ENCODE assay signal across 8 mouse cellular contexts in the genomic region with DNA sequence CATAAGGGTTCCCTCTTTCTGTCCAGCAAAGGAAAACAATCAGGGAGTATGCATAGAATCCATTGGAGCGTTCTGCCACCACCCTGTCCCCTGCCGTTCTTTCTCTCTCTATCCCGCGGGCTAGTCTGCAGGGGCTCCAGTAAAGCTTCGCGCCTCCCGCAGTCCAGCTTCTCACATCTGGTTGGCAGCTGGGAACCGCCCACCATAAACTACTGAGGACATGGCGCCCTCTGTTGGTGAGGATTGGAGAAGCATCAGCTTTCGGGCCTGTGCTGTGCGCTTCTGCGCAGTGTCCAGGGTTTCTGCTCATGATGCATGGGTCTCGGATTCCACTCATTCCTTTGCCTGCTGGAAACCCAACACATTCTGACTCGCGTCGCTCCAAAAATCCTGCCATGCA. TPM values are rescaled to one million over a fixed set of nuclear protein-coding genes. Genes with fewer than 3 reads are reported as not detected.
DNase-seq lines count a peak whose midpoint lies in the region; ATAC-seq lines count a peak whose summit lies in the region.

No protein-coding gene starts in this region.

- no peak overlapping the region for H3K27ac ChIP-seq in intestine, embryonic 14.5 days (ENCODE audit: low read depth)
- H3K27ac ChIP-seq in midbrain, embryonic 11.5 days (ENCODE audit: low read depth, low read length), result no peak overlapping the region

- H3K9me3 ChIP-seq in intestine, embryonic 14.5 days (ENCODE audit: control insufficient read depth, low read length), result no peaks in the 10 kb centered on the region
- H3K9me3 ChIP-seq in midbrain, embryonic 11.5 days (ENCODE audit: control insufficient read depth, low read length), result no peaks in the 10 kb centered on the region

- H3K4me3 ChIP-seq in intestine, embryonic 14.5 days (ENCODE audit: low read depth, low read length), result peak overlapping the region; percentile 23
- H3K4me3 ChIP-seq in midbrain, embryonic 11.5 days (ENCODE audit: low read depth, low read length), result no peak overlapping the region; the same call in 1 of the 2 replicates

- under 1% methylated on average over 16 of the region's 16 CpGs for WGBS in intestine, embryonic 14.5 days
- under 1% methylated on average over 16 of the region's 16 CpGs for WGBS in midbrain, embryonic 11.5 days

- no peak overlapping the region for H3K9ac ChIP-seq in intestine, embryonic 14.5 days (ENCODE audit: low read length)
- H3K9ac ChIP-seq in midbrain, embryonic 11.5 days (ENCODE audit: low read length), result 0 out of 2 replicates have a peak overlapping the region, but pooled peaks have one; percentile 33

- intact Hi-C loops in left cerebral cortex, postnatal 14 days (cut with DNase I), result loop anchor here (2.0 kb wide), 1 partner anchor 19 kb away; no protein-coding TSS in a partner anchor

- peaks cover 75% of the 10 kb centered on the region for H3K27me3 ChIP-seq in intestine, embryonic 14.5 days (replicated peaks; ENCODE audit: control insufficient read depth, insufficient read depth, low read length)
- H3K27me3 ChIP-seq in midbrain, embryonic 11.5 days (ENCODE audit: control insufficient read depth, insufficient read depth, low read length), result peaks cover 49% of the 10 kb centered on the region

- peak; percentile 67 for ATAC-seq in activated CD4-positive, CD25-positive, alpha-beta regulatory T cell, adult 4 months
- peak; percentile 71 for ATAC-seq in intestine, embryonic 14.5 days (replicated peaks; ENCODE audit: low FRiP score, low TSS enrichment, low read depth)
- ATAC-seq in midbrain, embryonic 11.5 days (ENCODE audit: low FRiP score), result peak; percentile 54

- H3K4me1 ChIP-seq in intestine, embryonic 14.5 days (replicated peaks; ENCODE audit: control insufficient read depth, insufficient read depth, low read length), result peaks cover 17% of the 10 kb centered on the region
- peaks cover 32% of the 10 kb centered on the region for H3K4me1 ChIP-seq in midbrain, embryonic 11.5 days (ENCODE audit: control insufficient read depth, insufficient read depth, low read length)

- DNase-seq in embryo, embryonic 10 days (ENCODE audit: low spot score), result peak; percentile 99
- DNase-seq in gastrocnemius, postnatal 25 days, result peak; percentile 81
- peak; percentile 98 for DNase-seq in intestine, embryonic 14.5 days (ENCODE audit: low spot score)
- DNase-seq in left cerebral cortex, postnatal 14 days (ENCODE audit: low spot score in 2 of 2), result peak; percentile 94 to 97
- DNase-seq in midbrain, embryonic 11.5 days (ENCODE audit: low spot score, missing footprints), result peak; percentile 100
- DNase-seq in right cerebral cortex, postnatal 4 days, result peak; percentile 94
- peak; percentile 87 for DNase-seq in yolk sac, embryonic 10.5 days (ENCODE audit: low spot score)

- peak overlapping the region; percentile 40 for H3K4me2 ChIP-seq in intestine, embryonic 14.5 days (ENCODE audit: low read length)
- H3K4me2 ChIP-seq in midbrain, embryonic 11.5 days, result peak overlapping the region; percentile 55

- no peaks in the 10 kb centered on the region for H3K36me3 ChIP-seq in intestine, embryonic 14.5 days (ENCODE audit: control insufficient read depth, insufficient read depth, low read length)
- H3K36me3 ChIP-seq in midbrain, embryonic 11.5 days (ENCODE audit: control insufficient read depth, insufficient read depth, low read length), result no peaks in the 10 kb centered on the region

RNA-seq across cellular contexts. Expression of gene Wnt10a, which starts 16.8 kb away (rescaled TPM):
- under 1 TPM in 1 of 2 experiments, not detected in 1; 0.53 TPM for polyA plus RNA-seq in activated CD4-positive, CD25-positive, alpha-beta regulatory T cell, adult 4 months (2017; shearing (Covaris generic))
- not detected for total RNA-seq in gastrocnemius, postnatal 25 days (2021)
- polyA plus RNA-seq in intestine, embryonic 14.5 days (2014; fragmentation: Nextera tagmentation; extraction: Ambion mirVana), result 0.26 and 0.30 TPM in 2 replicates
- 1 to 10 TPM; 2.7 to 3.4 TPM for total RNA-seq in left cerebral cortex, postnatal 14 days (2021)
- 1.4 and 2.3 TPM in 2 replicates for polyA plus RNA-seq in midbrain, embryonic 11.5 days (2014; fragmentation: Nextera tagmentation; extraction: Ambion mirVana)

RNA-seq across cellular contexts. Expression of gene Wnt6, which starts 36.4 kb away (rescaled TPM):
- polyA plus RNA-seq in activated CD4-positive, CD25-positive, alpha-beta regulatory T cell, adult 4 months (2017; shearing (Covaris generic)), result not detected
- total RNA-seq in gastrocnemius, postnatal 25 days (2021), result under 1 TPM; 0.46 TPM
- 0.22 and 0.31 TPM in 2 replicates for polyA plus RNA-seq in intestine, embryonic 14.5 days (2014; fragmentation: Nextera tagmentation; extraction: Ambion mirVana)
- 1 to 10 TPM; 2.0 to 2.8 TPM for total RNA-seq in left cerebral cortex, postnatal 14 days (2021)
- 3.3 and 3.4 TPM in 2 replicates for polyA plus RNA-seq in midbrain, embryonic 11.5 days (2014; fragmentation: Nextera tagmentation; extraction: Ambion mirVana)

RNA-seq across cellular contexts. Expression of gene Cdk5r2, which starts 46.7 kb away (rescaled TPM):
- not detected for polyA plus RNA-seq in activated CD4-positive, CD25-positive, alpha-beta regulatory T cell, adult 4 months (2017; shearing (Covaris generic))
- total RNA-seq in gastrocnemius, postnatal 25 days (2021), result not detected
- polyA plus RNA-seq in intestine, embryonic 14.5 days (2014; fragmentation: Nextera tagmentation; extraction: Ambion mirVana), result 0.28 and 0.36 TPM in 2 replicates
- total RNA-seq in left cerebral cortex, postnatal 14 days (2021), result 100 to 1,000 TPM; 566 to 585 TPM
- 5.7 and 5.8 TPM in 2 replicates for polyA plus RNA-seq in midbrain, embryonic 11.5 days (2014; fragmentation: Nextera tagmentation; extraction: Ambion mirVana)

RNA-seq across cellular contexts. Expression of gene Prkag3, which starts 59.1 kb away (rescaled TPM):
- polyA plus RNA-seq in activated CD4-positive, CD25-positive, alpha-beta regulatory T cell, adult 4 months (2017; shearing (Covaris generic)), result not detected
- 10 to 100 TPM; 54.4 to 93.4 TPM for total RNA-seq in gastrocnemius, postnatal 25 days (2021)
- polyA plus RNA-seq in intestine, embryonic 14.5 days (2014; fragmentation: Nextera tagmentation; extraction: Ambion mirVana), result 0.09 TPM in 2 replicates
- not detected for total RNA-seq in left cerebral cortex, postnatal 14 days (2021)
- polyA plus RNA-seq in midbrain, embryonic 11.5 days (2014; fragmentation: Nextera tagmentation; extraction: Ambion mirVana), result not detected in 2 replicates
